Mouse (Mus musculus) liver, adult 10 weeks (tissue): ENCODE results near the gene Olfr1396. TPM values are rescaled to one million over a fixed set of nuclear protein-coding genes. Genes with fewer than 3 reads are reported as not detected.

Source experiments
- polyA plus RNA-seq: library from polyadenylated mRNA; stranded (reverse); fragments of 350-450 nt; fragmentation: Illumina TruSeq; extraction: RNeasy Lipid Tissue Mini Kit (QIAGEN cat#74804); gene quantifications from one replicate; pipeline ENCODE4 v1.2.3, GENCODE M21; 2014; ENCODE audit warnings: low read depth, low replicate concordance

Olfr1396 gene
- polyA plus RNA-seq = 0.19 TPM

GRCm38 (mm10) chr11:49114774-49115173 lies at the start of gene Olfr1396:
Olfr1396 (minus strand) TSS chr11:49114874.

GRCm38 (mm10) chr11:49154077-49154476 lies 39.4 kb upstream of the Olfr1396 start, which contains the start of gene Olfr1394:
Olfr1394 (plus strand) TSS chr11:49154377.

GRCm38 (mm10) chr11:49141974-49142373 lies 27.3 kb upstream of the Olfr1396 start, which contains the start of gene Olfr1395:
Olfr1395 (plus strand) TSS chr11:49142274.

GRCm38 (mm10) chr11:49076001-49076757 lies 38.5 kb downstream of the Olfr1396 start, which contains the start of gene Ifi47:
Ifi47 (plus strand) TSS chr11:49076587.

GRCm38 (mm10) chr11:49063713-49064469 lies 50.8 kb downstream of the Olfr1396 start, which contains the start of gene Tgtp2:
Tgtp2 (minus strand) TSS chr11:49064206.

Other genes with a start within 250 kb of the Olfr1396 start
- gene Irgm1, start 243.2 kb downstream of the Olfr1396 start, polyA plus RNA-seq = 112 TPM
- gene Gm5431, start 212.7 kb downstream of the Olfr1396 start, polyA plus RNA-seq = 1.3 TPM
- gene Psme2b, start 168.7 kb downstream of the Olfr1396 start, polyA plus RNA-seq = 1.6 TPM
- 0.79 TPM for gene Olfr56, start 136.0 kb downstream of the Olfr1396 start, polyA plus RNA-seq
- gene 9930111J21Rik1, start 135.5 kb downstream of the Olfr1396 start, polyA plus RNA-seq = 0.29 TPM
- gene Gm12185, start 122.6 kb downstream of the Olfr1396 start, polyA plus RNA-seq = 0.13 TPM
- 18.7 TPM for gene Tgtp1, start 120.7 kb downstream of the Olfr1396 start, polyA plus RNA-seq
- gene 9930111J21Rik2, start 63.6 kb downstream of the Olfr1396 start, polyA plus RNA-seq = 3.9 TPM
- gene Tgtp2, start 50.7 kb downstream of the Olfr1396 start, polyA plus RNA-seq = 11.2 TPM
- gene Ifi47, start 38.3 kb downstream of the Olfr1396 start, polyA plus RNA-seq = 51.2 TPM
- not detected for gene Olfr1395, start 27.4 kb upstream of the Olfr1396 start, polyA plus RNA-seq
- not detected for gene Olfr1394, start 39.5 kb upstream of the Olfr1396 start, polyA plus RNA-seq
- gene Btnl9, start 72.3 kb upstream of the Olfr1396 start, polyA plus RNA-seq = 5.2 TPM
- 38.5 TPM for gene Zfp62, start 88.4 kb upstream of the Olfr1396 start, polyA plus RNA-seq
- gene Mgat1, start 129.3 kb upstream of the Olfr1396 start, polyA plus RNA-seq = 30.2 TPM
- gene Olfr1393, start 163.4 kb upstream of the Olfr1396 start, polyA plus RNA-seq = 0.48 TPM
- not detected for gene Olfr1392, start 170.4 kb upstream of the Olfr1396 start, polyA plus RNA-seq
- not detected for gene Olfr10, start 189.9 kb upstream of the Olfr1396 start, polyA plus RNA-seq
- gene Olfr1391, start 207.9 kb upstream of the Olfr1396 start, polyA plus RNA-seq = not detected
- gene Olfr1390, start 220.3 kb upstream of the Olfr1396 start, polyA plus RNA-seq = not detected